Mouse (Mus musculus): ENCODE data around the gene Cnih1.

DNA sequence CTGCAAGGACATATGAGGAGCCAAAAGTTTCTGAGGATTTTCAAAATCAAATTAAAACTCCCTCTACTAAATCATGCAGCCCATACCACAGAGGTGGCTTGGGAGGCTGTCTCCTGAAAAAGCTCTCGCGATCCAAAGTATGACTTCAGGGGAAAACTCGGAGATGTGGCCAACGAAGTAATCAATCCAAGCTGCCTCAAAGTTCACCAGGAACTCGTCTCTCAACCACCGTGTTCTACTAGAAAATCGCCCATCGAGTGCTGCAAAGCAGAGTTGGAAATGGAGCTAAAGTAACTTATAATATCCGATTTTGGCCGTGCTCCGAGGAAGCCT, 791 bp downstream of the Cnih1 start:
- TF ChIP-seq CTCF (IDR thresholded peaks at IDR 0.05; ENCODE audit: control insufficient read depth, insufficient read depth, insufficient read length), result no peak
- TF ChIP-seq MAX (IDR thresholded peaks at IDR 0.05), result no peak
- TF ChIP-seq CEBPB (IDR thresholded peaks at IDR 0.05; ENCODE audit: low read depth), result no peak
- no peak for TF ChIP-seq USF1 (IDR thresholded peaks at IDR 0.05; ENCODE audit: low read depth)
